Mouse (Mus musculus) liver, postnatal 0 days (tissue): ENCODE measurements around the gene Exosc10. TPM values are rescaled to one million over a fixed set of nuclear protein-coding genes. Genes with fewer than 3 reads are reported as not detected.

Experiments used
- ATAC-seq: fragments of 200-750 bp; cut with Nextera tagmentation; 2 replicates; pipeline ENCODE4 v1.8.0; 2017; ENCODE audit warnings: mild to moderate bottlenecking, moderate library complexity
- DNase-seq: peaks from one replicate; pipeline ENCODE4 v3.0.0-alpha.2; 2016
- H3K27ac ChIP-seq: fragments of 300-500 bp; sonication (generic); 2 replicates; pipeline ENCODE4 v1.5.1; 2014; ENCODE audit warnings: antibody characterized with exemption, moderate library complexity, mild to moderate bottlenecking, low read depth
- H3K27me3 ChIP-seq: fragments of 300-500 bp; sonication (generic); 2 replicates; pipeline ENCODE4 v1.6.1; 2014; ENCODE audit warnings: low read length, control low read depth, mixed read lengths; ENCODE audit not compliant: insufficient read depth
- H3K36me3 ChIP-seq: fragments of 300-500 bp; sonication (generic); replicated peaks from 2 replicates; pipeline ENCODE4 v1.6.1; 2014; ENCODE audit warnings: mild to moderate bottlenecking, control low read depth, low read length, moderate library complexity, mixed read lengths; ENCODE audit not compliant: insufficient read depth
- H3K4me1 ChIP-seq: fragments of 300-500 bp; sonication (generic); 2 replicates; pipeline ENCODE4 v1.6.1; 2014; ENCODE audit warnings: antibody characterized with exemption, mild to moderate bottlenecking, control low read depth; ENCODE audit not compliant: insufficient read depth
- H3K4me2 ChIP-seq: fragments of 300-500 bp; sonication (generic); 2 replicates; pipeline ENCODE4 v1.6.1; 2014; ENCODE audit warnings: low read depth, mild to moderate bottlenecking, low read length, moderate library complexity, mixed read lengths
- H3K4me3 ChIP-seq: fragments of 300-500 bp; sonication (generic); 2 replicates; pipeline ENCODE4 v1.5.1; 2014; ENCODE audit warnings: low read depth, low read length
- H3K9ac ChIP-seq: fragments of 300-500 bp; sonication (generic); replicated peaks from 2 replicates; pipeline ENCODE4 v1.6.1; 2014; ENCODE audit warnings: mild to moderate bottlenecking, moderate library complexity
- H3K9me3 ChIP-seq: fragments of 300-500 bp; sonication (generic); 2 replicates; pipeline ENCODE4 v1.6.1; 2016; ENCODE audit warnings: mild to moderate bottlenecking, control low read depth, low read length, mixed read lengths
- CTCF ChIP-seq: sonication (generic); IDR thresholded peaks from 2 replicates; pipeline ENCODE4 v1.5.1; 2016; ENCODE audit warnings: antibody characterized with exemption, low read depth
- EP300 ChIP-seq: IDR thresholded peaks from 2 replicates; pipeline ENCODE4 v1.6.1; 2016; ENCODE audit warnings: antibody characterized with exemption, low read depth, mild to moderate bottlenecking
- WGBS: fragments of 180-500 bp; shearing (Covaris S2); extraction: QIAGEN DNeasy Blood & Tissue Kit; methylation state at CpG from one replicate; pipeline ENCODE4 v1.1.7; 2014; ENCODE audit not compliant: insufficient replicate concordance; 5-methylcytosine and 5-hydroxymethylcytosine counted together
- polyA plus RNA-seq: library from polyadenylated mRNA; unstranded; fragments of >200 nt; fragmentation: Nextera tagmentation; extraction: Ambion mirVana; gene quantifications from 2 replicates; pipeline ENCODE4 v1.2.1, GENCODE M21; 2015

Exosc10 gene
- polyA plus RNA-seq, result 15.4 and 17.5 TPM in 2 replicates

- H3K4me1 ChIP-seq, result peaks cover 13% of the 10 kb centered on the region
- DNase-seq (peak; percentile 91), ATAC-seq (peak; percentile 96)
- no peaks in the 10 kb centered on the region for H3K27me3 ChIP-seq
- peak within 1 kb of the TSS; percentile 86 for H3K9ac ChIP-seq
- peak within 1 kb of the TSS; percentile 85 for H3K27ac ChIP-seq
- H3K4me3 ChIP-seq, result peak within 1 kb of the TSS; percentile 83
- H3K4me2 ChIP-seq, result peak within 1 kb of the TSS; percentile 88
- TF ChIP-seq CTCF (no peak), EP300 (no peak)
- WGBS, result under 1% methylated on average over 60 of the region's 63 CpGs
- no peaks in the 10 kb centered on the region for H3K9me3 ChIP-seq
- H3K36me3 ChIP-seq, result peaks cover 49% of the 10 kb centered on the region
Measured at GRCm38 (mm10) chr4:148558297-148559000, at the start of gene Exosc10. TSS of gene Exosc10 (plus strand) at chr4:148558429.

GRCm38 (mm10) chr4:148509450-148510084 is 48.7 kb upstream of the Exosc10 start:
- Histone ChIP-seq H3K36me3 (peaks cover 32% of the 10 kb centered on the region), H3K4me3 (no peak overlapping the region), H3K9me3 (no peaks in the 10 kb centered on the region), H3K9ac (no peak overlapping the region), H3K4me2 (no peak overlapping the region), H3K27me3 (no peaks in the 10 kb centered on the region), H3K4me1 (no peaks in the 10 kb centered on the region), H3K27ac (no peak overlapping the region)
- WGBS, result 61% methylated on average over 8 of the region's 8 CpGs
- TF ChIP-seq EP300 (no peak), CTCF (no peak)
- DNase-seq (no peak), ATAC-seq (no peak)

GRCm38 (mm10) chr4:148510691-148511090 is 47.5 kb upstream of the Exosc10 start:
- no peak overlapping the region for H3K4me3 ChIP-seq
- H3K4me2 ChIP-seq, result no peak overlapping the region
- WGBS, result 79% methylated on average over 4 of the region's 4 CpGs
- TF ChIP-seq EP300 (no peak), CTCF (no peak)
- H3K9ac ChIP-seq, result no peak overlapping the region
- H3K27me3 ChIP-seq, result no peaks in the 10 kb centered on the region
- H3K36me3 ChIP-seq, result peaks cover 36% of the 10 kb centered on the region
- ATAC-seq (no peak), DNase-seq (no peak)
- H3K9me3 ChIP-seq, result no peaks in the 10 kb centered on the region
- H3K27ac ChIP-seq, result no peak overlapping the region
- H3K4me1 ChIP-seq, result no peaks in the 10 kb centered on the region

- no peak for TF ChIP-seq EP300
- TF ChIP-seq CTCF, result no peak
- H3K9ac ChIP-seq, result no peak overlapping the region
- ATAC-seq (no peak), DNase-seq (no peak)
- WGBS, result 82% methylated on average over 4 of the region's 4 CpGs
- no peaks in the 10 kb centered on the region for H3K9me3 ChIP-seq
- H3K4me1 ChIP-seq, result no peaks in the 10 kb centered on the region
- no peak overlapping the region for H3K4me3 ChIP-seq
- H3K27me3 ChIP-seq, result no peaks in the 10 kb centered on the region
- no peak overlapping the region for H3K4me2 ChIP-seq
- no peak overlapping the region for H3K27ac ChIP-seq
- peaks cover 33% of the 10 kb centered on the region for H3K36me3 ChIP-seq
Measured at GRCm38 (mm10) chr4:148511334-148511733, 46.9 kb upstream of the Exosc10 start.

- Histone ChIP-seq H3K9me3 (no peaks in the 10 kb centered on the region), H3K27me3 (no peaks in the 10 kb centered on the region), H3K36me3 (peaks cover 40% of the 10 kb centered on the region), H3K4me3 (no peak overlapping the region), H3K4me2 (no peak overlapping the region), H3K4me1 (no peaks in the 10 kb centered on the region), H3K27ac (no peak overlapping the region), H3K9ac (no peak overlapping the region)
- 76% methylated on average over 6 of the region's 6 CpGs for WGBS
- DNase-seq (no peak), ATAC-seq (no peak)
- TF ChIP-seq CTCF, result no peak
- TF ChIP-seq EP300, result no peak
Measured at GRCm38 (mm10) chr4:148513021-148513559, 45.1 kb upstream of the Exosc10 start.

GRCm38 (mm10) chr4:148515313-148515712 is 42.9 kb upstream of the Exosc10 start:
- Histone ChIP-seq H3K9me3 (no peaks in the 10 kb centered on the region), H3K4me2 (no peak overlapping the region), H3K36me3 (peaks cover 45% of the 10 kb centered on the region), H3K4me1 (no peaks in the 10 kb centered on the region), H3K9ac (no peak overlapping the region), H3K4me3 (no peak overlapping the region), H3K27me3 (no peaks in the 10 kb centered on the region), H3K27ac (no peak overlapping the region)
- TF ChIP-seq EP300 (no peak), CTCF (peak; percentile 32)
- no peak for DNase-seq
- WGBS, result 86% methylated on average over 2 of the region's 2 CpGs
- ATAC-seq, result no peak
